Mouse (Mus musculus): Measurements from ENCODE around the gene Msi2.

- TF ChIP-seq CTCF (conservative IDR thresholded peaks at IDR 0.05; ENCODE audit: low read length) (no peak), POU5F1 (IDR thresholded peaks at IDR 0.05; ENCODE audit: borderline replicate concordance, low read length) (no peak), NANOG (IDR thresholded peaks at IDR 0.05; ENCODE audit: borderline replicate concordance, low read length) (no peak)
Measured at GRCm38 (mm10) chr11:88348690-88349089, 369.6 kb downstream of the Msi2 start.

All from E14TG2a.4 (cell line).